8 mouse cellular contexts compared by ENCODE assay signal in the genomic region with DNA sequence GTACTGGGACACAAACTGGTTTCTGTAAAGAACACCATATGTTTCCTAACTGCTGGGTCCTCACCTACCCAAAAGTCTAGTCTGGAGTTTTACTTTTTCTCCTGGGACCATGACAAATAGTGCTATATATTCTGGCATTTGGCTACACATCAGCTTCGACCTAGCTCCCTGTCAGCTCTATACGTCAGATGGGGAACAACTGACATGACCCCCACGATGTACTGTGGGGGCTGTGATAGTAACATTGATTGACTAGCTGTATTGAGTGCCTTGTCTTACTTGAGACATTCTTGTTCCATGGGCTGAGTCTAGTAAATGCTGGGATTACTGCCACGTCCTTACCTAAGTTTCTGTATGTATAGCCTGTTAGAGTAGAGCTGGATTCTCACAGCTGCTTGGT. TPM values are rescaled to one million over a fixed set of nuclear protein-coding genes. Genes with fewer than 3 reads are reported as not detected.
DNase-seq lines count a peak whose midpoint lies in the region; ATAC-seq and TF ChIP-seq lines count a peak whose summit lies in the region.

No protein-coding gene starts in this region.

- peak; percentile 6; the same call in 1 of the 2 replicates for ATAC-seq in kidney, postnatal 0 days (replicated peaks; ENCODE audit: low FRiP score, low read depth)
- no peak for ATAC-seq in hindbrain, embryonic 14.5 days (ENCODE audit: low FRiP score)
- no peak for ATAC-seq in midbrain, postnatal 0 days (ENCODE audit: low FRiP score)
- no peak for ATAC-seq in frontal cortex, adult (ENCODE audit: low TSS enrichment)

- H3K4me3 ChIP-seq in kidney, postnatal 0 days (replicated peaks; ENCODE audit: low read depth, low read length): no peak overlapping the region
- H3K4me3 ChIP-seq in cortical plate, adult 2 months (ENCODE audit: insufficient read depth, low read length): no peak overlapping the region
- H3K4me3 ChIP-seq in hindbrain, embryonic 14.5 days (replicated peaks; ENCODE audit: low read length): no peak overlapping the region
- no peak overlapping the region for H3K4me3 ChIP-seq in midbrain, postnatal 0 days (ENCODE audit: low read depth, low read length)

- no peak for TF ChIP-seq POLR2A in cortical plate, adult 2 months (IDR thresholded peaks at IDR 0.05; ENCODE audit: extremely low read depth, insufficient read depth, low read length)

- peaks cover 13% of the 10 kb centered on the region; the same call in 1 of the 2 replicates for H3K36me3 ChIP-seq in kidney, postnatal 0 days (ENCODE audit: insufficient read depth, low read length)
- H3K36me3 ChIP-seq in hindbrain, embryonic 14.5 days (replicated peaks; ENCODE audit: control insufficient read depth, insufficient read depth): peaks cover 35% of the 10 kb centered on the region
- peaks cover 12% of the 10 kb centered on the region for H3K36me3 ChIP-seq in midbrain, postnatal 0 days (ENCODE audit: insufficient read depth, low read length)

- H3K4me1 ChIP-seq in kidney, postnatal 0 days (replicated peaks; ENCODE audit: insufficient read depth, low read length): peaks cover 46% of the 10 kb centered on the region
- peaks cover 10% of the 10 kb centered on the region for H3K4me1 ChIP-seq in cortical plate, adult 2 months (ENCODE audit: control insufficient read depth, insufficient read depth, low read length)
- H3K4me1 ChIP-seq in hindbrain, embryonic 14.5 days (replicated peaks; ENCODE audit: control insufficient read depth, insufficient read depth, low read length): peaks cover 25% of the 10 kb centered on the region
- no peaks in the 10 kb centered on the region for H3K4me1 ChIP-seq in midbrain, postnatal 0 days (ENCODE audit: insufficient read depth, low read length)

- 0 out of 2 replicates have a peak overlapping the region, but pooled peaks have one; percentile 3 for H3K9ac ChIP-seq in kidney, postnatal 0 days (ENCODE audit: low read depth, low read length)
- H3K9ac ChIP-seq in hindbrain, embryonic 14.5 days: 0 out of 2 replicates have a peak overlapping the region, but pooled peaks have one; percentile 5
- H3K9ac ChIP-seq in midbrain, postnatal 0 days (replicated peaks; ENCODE audit: low read length, poor library complexity, severe bottlenecking): no peak overlapping the region

- DNase-seq in kidney, postnatal 0 days (ENCODE audit: low spot score): no peak
- no peak for DNase-seq in kidney, postnatal 10 days
- no peak for DNase-seq in hindbrain, embryonic 14.5 days (ENCODE audit: low spot score)
- DNase-seq in midbrain, postnatal 0 days (ENCODE audit: low spot score): no peak
- no peak for DNase-seq in urinary bladder, postnatal 14 days (ENCODE audit: low spot score)
- no peak for DNase-seq in cerebellum, postnatal 10 days

- H3K27ac ChIP-seq in kidney, postnatal 0 days: peak overlapping the region; percentile 91
- H3K27ac ChIP-seq in cortical plate, adult 2 months (ENCODE audit: insufficient read depth, low read length): peak overlapping the region; percentile 5; the same call in 1 of the 2 replicates
- peak overlapping the region; percentile 70 for H3K27ac ChIP-seq in hindbrain, embryonic 14.5 days
- peak overlapping the region; percentile 59 for H3K27ac ChIP-seq in midbrain, postnatal 0 days (ENCODE audit: low read depth, low read length)

- TF ChIP-seq CTCF in kidney, postnatal 0 days (IDR thresholded peaks at IDR 0.05; ENCODE audit: low read depth): no peak
- no peak for TF ChIP-seq CTCF in cortical plate, adult 2 months (IDR thresholded peaks at IDR 0.05; ENCODE audit: extremely low read depth, insufficient read depth, low read length)
- TF ChIP-seq CTCF in midbrain, postnatal 0 days (IDR thresholded peaks at IDR 0.05): no peak

- no peaks in the 10 kb centered on the region for H3K9me3 ChIP-seq in kidney, postnatal 0 days (replicated peaks; ENCODE audit: low read length)
- H3K9me3 ChIP-seq in hindbrain, embryonic 14.5 days (ENCODE audit: control insufficient read depth, low read length): no peaks in the 10 kb centered on the region
- no peaks in the 10 kb centered on the region for H3K9me3 ChIP-seq in midbrain, postnatal 0 days (ENCODE audit: low read length)

- 40% methylated on average over 4 of the region's 4 CpGs for WGBS in kidney, postnatal 0 days
- 64% methylated on average over 4 of the region's 4 CpGs for WGBS in hindbrain, embryonic 14.5 days
- WGBS in midbrain, postnatal 0 days: 75% methylated on average over 4 of the region's 4 CpGs

- H3K27me3 ChIP-seq in kidney, postnatal 0 days (ENCODE audit: insufficient read depth, low read length): no peaks in the 10 kb centered on the region
- no peaks in the 10 kb centered on the region for H3K27me3 ChIP-seq in hindbrain, embryonic 14.5 days (ENCODE audit: control insufficient read depth, insufficient read depth, low read length)
- no peaks in the 10 kb centered on the region for H3K27me3 ChIP-seq in midbrain, postnatal 0 days (ENCODE audit: insufficient read depth, low read length)

- H3K4me2 ChIP-seq in kidney, postnatal 0 days (ENCODE audit: low read length): peak overlapping the region; percentile 21; the same call in 1 of the 2 replicates
- H3K4me2 ChIP-seq in hindbrain, embryonic 14.5 days (replicated peaks): peak overlapping the region; percentile 7; the same call in 1 of the 2 replicates
- H3K4me2 ChIP-seq in midbrain, postnatal 0 days (ENCODE audit: low read depth, low read length, poor library complexity, severe bottlenecking): no peak overlapping the region

RNA-seq across cellular contexts. Expression of a gene that starts 8.9 kb away (rescaled TPM):
- 60.9 and 70.2 TPM in 2 replicates for polyA plus RNA-seq in kidney, postnatal 0 days (2015; fragmentation: Nextera tagmentation; extraction: Ambion mirVana)
- polyA plus RNA-seq in cortical plate, adult 2 months (2012; rRNA removed): 37.7 and 39.5 TPM in 2 replicates
- polyA plus RNA-seq in hindbrain, embryonic 14.5 days (2014; fragmentation: Nextera tagmentation; extraction: Ambion mirVana): 60.3 and 72.3 TPM in 2 replicates
- total RNA-seq in midbrain, postnatal 0 days (2014; rRNA removed): 105 and 136 TPM in 2 replicates
- polyA plus RNA-seq in midbrain, postnatal 0 days (2015; fragmentation: Nextera tagmentation; extraction: Ambion mirVana): 35.8 and 42.8 TPM in 2 replicates

RNA-seq across cellular contexts. Expression of a gene that starts 20.2 kb away (rescaled TPM):
- 3.6 TPM in 2 replicates for polyA plus RNA-seq in kidney, postnatal 0 days (2015; fragmentation: Nextera tagmentation; extraction: Ambion mirVana)
- 6.0 and 6.4 TPM in 2 replicates for polyA plus RNA-seq in cortical plate, adult 2 months (2012; rRNA removed)
- polyA plus RNA-seq in hindbrain, embryonic 14.5 days (2014; fragmentation: Nextera tagmentation; extraction: Ambion mirVana): 0.35 and 1.3 TPM in 2 replicates
- 1.3 and 1.4 TPM in 2 replicates for total RNA-seq in midbrain, postnatal 0 days (2014; rRNA removed)
- polyA plus RNA-seq in midbrain, postnatal 0 days (2015; fragmentation: Nextera tagmentation; extraction: Ambion mirVana): 1.0 and 1.4 TPM in 2 replicates

RNA-seq across cellular contexts. Expression of a gene that starts 42.7 kb away (rescaled TPM):
- polyA plus RNA-seq in kidney, postnatal 0 days (2015; fragmentation: Nextera tagmentation; extraction: Ambion mirVana): 53.8 and 57.3 TPM in 2 replicates
- polyA plus RNA-seq in cortical plate, adult 2 months (2012; rRNA removed): 149 and 155 TPM in 2 replicates
- 95.1 and 102 TPM in 2 replicates for polyA plus RNA-seq in hindbrain, embryonic 14.5 days (2014; fragmentation: Nextera tagmentation; extraction: Ambion mirVana)
- total RNA-seq in midbrain, postnatal 0 days (2014; rRNA removed): 100 and 124 TPM in 2 replicates
- 167 and 169 TPM in 2 replicates for polyA plus RNA-seq in midbrain, postnatal 0 days (2015; fragmentation: Nextera tagmentation; extraction: Ambion mirVana)

Comparison
In these comparisons a context has a peak if more than half of its experiments do, and no peak if none do; other contexts are left out.
1. H3K27ac ChIP-seq: peak in every context shown above with its lines; median percentile 91 in kidney, postnatal 0 days; 70 in hindbrain, embryonic 14.5 days; 59 in midbrain, postnatal 0 days; 5 in cortical plate, adult 2 months.